8 mouse cellular contexts compared by ENCODE assay signal in the genomic region with DNA sequence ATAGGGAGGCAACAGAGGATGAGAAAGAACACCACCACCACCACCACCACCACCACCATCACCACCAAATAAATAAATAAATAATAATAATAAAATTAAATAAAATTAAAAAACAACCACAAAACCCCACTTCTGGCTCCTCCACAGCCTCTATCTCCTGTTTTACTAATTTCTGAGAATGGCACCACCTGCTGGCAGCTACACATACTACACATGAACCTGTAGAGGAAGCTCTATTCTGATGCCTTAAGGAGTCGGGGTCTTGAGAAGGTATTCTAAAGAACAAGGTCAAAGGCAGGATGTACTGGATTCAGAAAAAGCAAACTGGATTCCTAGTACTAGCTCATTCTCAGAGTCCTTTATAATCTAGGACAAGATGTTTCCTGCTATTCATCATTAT.
DNase-seq lines count a peak whose midpoint lies in the region; ATAC-seq and TF ChIP-seq lines count a peak whose summit lies in the region.
"Had no signal": no experiment of that assay in that cellular context is flagged by ENCODE, and none has a peak within 500 bp of the region (broad histone marks: within the 10 kb centered on the region; RNA-seq: fewer than 3 reads in every experiment).

No protein-coding gene starts in this region.

- no peaks in the 10 kb centered on the region for H3K9me3 ChIP-seq in kidney, embryonic 15.5 days (replicated peaks)
- H3K9me3 ChIP-seq in E14TG2a.4 (ENCODE audit: low read length): no peaks in the 10 kb centered on the region
- H3K9me3 ChIP-seq in embryonic facial prominence, embryonic 10.5 days: no peaks in the 10 kb centered on the region
- H3K9me3 ChIP-seq: midbrain, embryonic 12.5 days had no signal

- no peak overlapping the region for H3K4me3 ChIP-seq in kidney, adult 2 months (ENCODE audit: insufficient read depth, low read depth, low read length)
- no peak overlapping the region for H3K4me3 ChIP-seq in kidney, embryonic 15.5 days (replicated peaks)
- H3K4me3 ChIP-seq in E14TG2a.4 (replicated peaks; ENCODE audit: low read length): no peak overlapping the region
- no peak overlapping the region for H3K4me3 ChIP-seq in embryonic facial prominence, embryonic 10.5 days
- H3K4me3 ChIP-seq in left cerebral cortex, adult 2 months: no peak overlapping the region
- H3K4me3 ChIP-seq: midbrain, embryonic 12.5 days had no signal

- no peak overlapping the region for H3K4me2 ChIP-seq in kidney, embryonic 15.5 days
- H3K4me2 ChIP-seq: midbrain, embryonic 12.5 days had no signal

- no peaks in the 10 kb centered on the region for H3K27me3 ChIP-seq in kidney, adult 2 months (replicated peaks; ENCODE audit: control insufficient read depth, insufficient read depth, low read length)
- H3K27me3 ChIP-seq in kidney, embryonic 15.5 days: peaks cover 3% of the 10 kb centered on the region; the same call in 1 of the 2 replicates
- no peaks in the 10 kb centered on the region for H3K27me3 ChIP-seq in E14TG2a.4 (ENCODE audit: insufficient read depth, low read length)
- peaks cover 9% of the 10 kb centered on the region; the same call in 1 of the 2 replicates for H3K27me3 ChIP-seq in embryonic facial prominence, embryonic 10.5 days (replicated peaks; ENCODE audit: low read depth, poor library complexity, severe bottlenecking)
- H3K27me3 ChIP-seq: midbrain, embryonic 12.5 days had no signal

- intact Hi-C loops in left cerebral cortex, adult 2 months (cut with DNase I): loop anchor here (2.0 to 5.0 kb wide), 2 partner anchors 72 to 1519 kb away; no protein-coding TSS in a partner anchor

- peak; percentile 30 for DNase-seq in kidney, adult 2 months
- peak; percentile 10 for DNase-seq in T-cell, adult 2 months (ENCODE audit: low spot score)
- peak; percentile 47 for DNase-seq in embryonic facial prominence, embryonic 10.5 days (ENCODE audit: low spot score)
- peak; percentile 52 to 55 for DNase-seq in left cerebral cortex, adult 2 months (ENCODE audit: extremely low spot score in 1 of 2, low spot score in 2 of 2)
- peak; percentile 39 to 68 for DNase-seq in right cerebral cortex, postnatal 10 days (ENCODE audit: low spot score in 2 of 2)

- no peaks in the 10 kb centered on the region for H3K36me3 ChIP-seq in kidney, adult 2 months (ENCODE audit: control insufficient read depth, insufficient read depth, low read length)
- no peaks in the 10 kb centered on the region for H3K36me3 ChIP-seq in kidney, embryonic 15.5 days
- H3K36me3 ChIP-seq in E14TG2a.4 (ENCODE audit: insufficient read depth, low read length): no peaks in the 10 kb centered on the region
- no peaks in the 10 kb centered on the region for H3K36me3 ChIP-seq in embryonic facial prominence, embryonic 10.5 days (replicated peaks)
- H3K36me3 ChIP-seq: midbrain, embryonic 12.5 days had no signal

- TF ChIP-seq POLR2A in kidney, adult 2 months (IDR thresholded peaks at IDR 0.05; ENCODE audit: low read depth, low read length): no peak

- WGBS in kidney, adult 2 months: 60% methylated on average over 1 of the region's 1 CpGs
- WGBS in kidney, embryonic 15.5 days: 73% methylated on average over 1 of the region's 1 CpGs
- 77% methylated on average over 1 of the region's 1 CpGs for WGBS in embryonic facial prominence, embryonic 10.5 days

- no peaks in the 10 kb centered on the region for H3K4me1 ChIP-seq in kidney, adult 2 months (ENCODE audit: control insufficient read depth, insufficient read depth, low read length)
- peaks cover 8% of the 10 kb centered on the region for H3K4me1 ChIP-seq in kidney, embryonic 15.5 days
- peaks cover 3% of the 10 kb centered on the region for H3K4me1 ChIP-seq in E14TG2a.4 (replicated peaks; ENCODE audit: low read depth, low read length)
- peaks cover 1% of the 10 kb centered on the region; the same call in 1 of the 2 replicates for H3K4me1 ChIP-seq in embryonic facial prominence, embryonic 10.5 days

- ATAC-seq in kidney, embryonic 15.5 days (replicated peaks; ENCODE audit: low FRiP score): no peak

- TF ChIP-seq CTCF in kidney, adult 2 months (conservative IDR thresholded peaks at IDR 0.05; ENCODE audit: insufficient read depth, insufficient read length, low read depth, low read length): 0 out of 2 replicates have a peak, but pooled peaks have one; percentile 15
- TF ChIP-seq CTCF in E14TG2a.4 (conservative IDR thresholded peaks at IDR 0.05; ENCODE audit: low read length): peak; percentile 39
- TF ChIP-seq CTCF in left cerebral cortex, adult 2 months (IDR thresholded peaks at IDR 0.05): peak; percentile 69

- no peak overlapping the region for H3K9ac ChIP-seq in kidney, embryonic 15.5 days
- H3K9ac ChIP-seq: midbrain, embryonic 12.5 days had no signal

- no peak overlapping the region for H3K27ac ChIP-seq in kidney, adult 2 months (ENCODE audit: insufficient read depth, low read depth, low read length)
- H3K27ac ChIP-seq in kidney, embryonic 15.5 days: no peak overlapping the region
- no peak overlapping the region for H3K27ac ChIP-seq in embryonic facial prominence, embryonic 10.5 days (replicated peaks)
- no peak overlapping the region for H3K27ac ChIP-seq in left cerebral cortex, adult 2 months
- H3K27ac ChIP-seq: midbrain, embryonic 12.5 days had no signal

Comparison
In these comparisons a context has a peak if more than half of its experiments do, and no peak if none do; other contexts are left out.
1. CTCF ChIP-seq: peak in every context shown above with its lines; median percentile 69 in left cerebral cortex, adult 2 months; 39 in E14TG2a.4; 15 in kidney, adult 2 months.